Mouse (Mus musculus): ENCODE measurements at regions not wholly inside any gene's neighbourhood (a gene's known extent, or its start where the extent isn't known, plus 50 kb on each side); places are given as distances from the start of the nearest gene placed in this dataset.

DNA sequence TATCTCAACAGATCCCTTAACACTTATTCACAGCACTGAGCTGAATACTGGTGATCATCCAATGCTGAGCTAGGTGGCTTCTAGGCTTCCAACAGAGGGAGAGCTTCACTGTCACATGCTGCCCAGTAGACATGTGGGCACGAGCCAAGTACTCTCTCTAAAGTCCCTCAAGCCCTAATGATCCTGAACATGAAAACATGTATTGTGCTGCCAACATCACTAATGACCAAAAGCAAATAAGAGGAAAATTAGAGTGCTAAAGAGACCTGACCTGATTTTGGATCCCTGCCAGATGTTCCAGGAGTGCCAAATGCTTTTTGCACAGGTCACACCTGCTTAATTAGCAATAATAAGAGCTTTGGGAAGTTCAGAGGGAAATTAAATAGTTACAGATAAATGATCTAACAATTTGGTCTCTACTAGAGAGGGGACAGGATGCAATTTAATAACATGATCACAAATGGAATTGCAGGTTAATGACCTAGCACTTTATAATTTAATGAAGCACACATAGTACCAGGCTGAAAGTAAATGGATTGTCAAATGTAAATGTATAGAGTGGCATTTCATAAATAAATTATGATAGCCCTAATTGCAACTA lies 215.6 kb upstream of the Ins1 start:
- WGBS = 23% methylated on average over 1 of the region's 1 CpGs
- Histone ChIP-seq H3K27ac (no peak overlapping the region), H3K4me1 (no peaks in the 10 kb centered on the region), H3K36me3 (replicated peaks) (no peaks in the 10 kb centered on the region), H3K4me3 (replicated peaks) (no peak overlapping the region), H3K27me3 (0 out of 2 replicates have a peak, but pooled peaks cover 5% of the 10 kb centered on the region), H3K9ac (no peak overlapping the region), H3K4me2 (no peak overlapping the region), H3K9me3 (no peaks in the 10 kb centered on the region)
- peak; percentile 70; the same call in 1 of the 2 replicates for ATAC-seq (ENCODE audit: low FRiP score)

DNA sequence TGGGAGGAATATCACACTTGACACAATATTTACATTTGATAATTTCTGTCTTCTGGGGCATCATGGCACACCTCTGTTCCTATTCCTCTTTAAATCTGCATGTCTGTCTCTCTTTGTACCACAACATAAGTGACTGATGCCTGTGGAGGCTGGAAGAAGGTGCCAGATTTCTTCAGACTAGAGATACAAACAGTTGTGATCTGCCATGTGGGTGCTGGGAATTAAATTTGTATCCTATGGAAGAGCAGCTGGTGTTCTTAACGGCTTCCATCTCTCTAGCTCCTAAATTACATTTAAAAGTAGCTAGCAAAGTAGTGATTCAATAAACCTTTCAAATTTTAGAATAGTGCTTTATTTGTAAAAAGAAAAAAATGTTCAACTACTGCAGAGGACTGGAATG lies 195.3 kb upstream of the Ins1 start:
- Histone ChIP-seq H3K9ac (no peak overlapping the region), H3K36me3 (replicated peaks) (no peaks in the 10 kb centered on the region), H3K4me2 (no peak overlapping the region), H3K27me3 (no peaks in the 10 kb centered on the region), H3K4me3 (replicated peaks) (no peak overlapping the region), H3K4me1 (peaks cover 2% of the 10 kb centered on the region; the same call in 1 of the 2 replicates), H3K9me3 (no peaks in the 10 kb centered on the region), H3K27ac (no peak overlapping the region)
- WGBS = 91% methylated on average over 1 of the region's 1 CpGs
- no peak for ATAC-seq (ENCODE audit: low FRiP score)

DNA sequence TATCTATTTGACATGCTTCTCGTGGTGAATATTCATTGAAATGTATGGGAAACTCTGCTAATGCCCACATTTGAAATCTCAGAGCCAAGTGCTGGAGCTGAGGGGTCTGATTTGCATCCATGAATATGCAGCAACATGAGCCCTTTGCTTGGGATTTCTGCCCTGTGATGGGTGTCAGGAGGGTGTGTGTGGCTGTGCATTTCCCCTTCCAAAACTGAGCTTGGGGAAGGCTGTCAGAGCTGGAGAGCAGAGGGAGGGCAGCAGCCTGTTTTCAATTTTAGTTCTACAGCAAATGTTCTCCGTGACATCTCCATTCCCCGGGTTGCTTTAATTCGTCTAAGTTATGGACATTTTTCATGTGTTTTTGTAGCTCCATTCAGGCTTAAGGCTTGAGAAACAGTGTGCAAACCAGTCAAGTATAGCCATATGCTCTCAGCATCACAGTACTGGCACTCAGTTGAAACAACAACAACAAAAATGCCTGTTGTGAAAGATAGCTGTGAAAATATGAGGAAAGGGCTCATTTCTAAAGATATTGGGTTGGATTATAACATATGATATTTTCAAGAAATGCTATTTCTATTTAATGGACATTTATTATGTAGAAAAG lies 194.1 kb upstream of the Ins1 start:
- Histone ChIP-seq H3K36me3 (replicated peaks) (no peaks in the 10 kb centered on the region), H3K4me3 (replicated peaks) (no peak overlapping the region), H3K4me1 (peaks cover 2% of the 10 kb centered on the region; the same call in 1 of the 2 replicates), H3K9me3 (no peaks in the 10 kb centered on the region), H3K4me2 (no peak overlapping the region), H3K27me3 (no peaks in the 10 kb centered on the region), H3K9ac (no peak overlapping the region), H3K27ac (no peak overlapping the region)
- ATAC-seq (ENCODE audit: low FRiP score) = no peak
- 70% methylated on average over 4 of the region's 4 CpGs for WGBS

DNA sequence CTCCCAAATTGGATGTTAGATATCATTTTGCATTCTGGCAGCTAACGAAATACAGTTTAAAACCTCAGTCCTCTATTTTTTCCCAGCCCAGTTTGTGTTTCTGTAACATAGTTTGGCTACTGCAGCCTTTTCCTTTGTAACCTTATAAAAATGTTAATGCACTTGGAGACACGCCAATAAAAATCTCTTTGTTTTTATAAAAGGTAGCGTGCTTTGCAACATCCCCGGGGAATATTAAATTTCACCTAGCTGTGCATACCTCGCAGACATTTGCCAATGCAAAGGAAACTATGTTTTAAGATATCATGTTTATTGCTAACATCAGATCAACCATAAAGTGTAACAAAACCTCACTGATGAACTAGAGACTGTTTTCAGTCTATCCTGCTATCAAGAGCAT lies 192.9 kb upstream of the Ins1 start:
- no peak overlapping the region for H3K4me2 ChIP-seq
- ATAC-seq (ENCODE audit: low FRiP score) = no peak

DNA sequence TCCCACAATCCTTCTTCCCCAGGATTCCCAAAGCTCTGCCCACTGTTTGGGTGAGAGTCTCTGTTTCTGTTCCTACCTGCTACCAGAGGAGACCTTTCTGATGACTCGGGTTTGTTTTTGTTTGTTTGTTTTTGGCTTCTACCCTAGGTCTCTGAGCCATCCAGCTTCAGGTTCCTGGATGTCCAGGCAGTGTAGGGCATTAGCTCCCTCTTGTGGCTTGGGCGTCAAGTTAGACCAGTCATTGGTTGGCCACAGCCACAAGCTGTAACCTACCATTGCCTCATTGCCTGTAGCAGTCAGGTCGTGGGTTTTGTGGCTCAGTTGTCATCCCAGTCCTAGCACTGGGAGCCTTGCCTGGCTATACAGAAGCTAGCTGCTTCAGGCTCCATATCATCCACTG lies 185.1 kb upstream of the Ins1 start:
- no peaks in the 10 kb centered on the region for H3K36me3 ChIP-seq (replicated peaks)
- 30% methylated on average over 3 of the region's 3 CpGs for WGBS
- no peaks in the 10 kb centered on the region for H3K27me3 ChIP-seq
- no peak overlapping the region for H3K4me3 ChIP-seq (replicated peaks)
- H3K27ac ChIP-seq = no peak overlapping the region
- H3K9ac ChIP-seq = no peak overlapping the region
- H3K4me2 ChIP-seq = no peak overlapping the region
- no peaks in the 10 kb centered on the region for H3K4me1 ChIP-seq
- H3K9me3 ChIP-seq = no peaks in the 10 kb centered on the region
- no peak for ATAC-seq (ENCODE audit: low FRiP score)

More for the DNA sequence above, 192.9 kb upstream of the Ins1 start:
- peaks cover 2% of the 10 kb centered on the region; the same call in 1 of the 2 replicates for H3K4me1 ChIP-seq
- H3K9me3 ChIP-seq = no peaks in the 10 kb centered on the region
- no peak overlapping the region for H3K27ac ChIP-seq
- no peak overlapping the region for H3K9ac ChIP-seq
- 81% methylated on average over 5 of the region's 5 CpGs for WGBS
- H3K27me3 ChIP-seq = no peaks in the 10 kb centered on the region
- no peaks in the 10 kb centered on the region for H3K36me3 ChIP-seq (replicated peaks)
- no peak overlapping the region for H3K4me3 ChIP-seq (replicated peaks)

DNA sequence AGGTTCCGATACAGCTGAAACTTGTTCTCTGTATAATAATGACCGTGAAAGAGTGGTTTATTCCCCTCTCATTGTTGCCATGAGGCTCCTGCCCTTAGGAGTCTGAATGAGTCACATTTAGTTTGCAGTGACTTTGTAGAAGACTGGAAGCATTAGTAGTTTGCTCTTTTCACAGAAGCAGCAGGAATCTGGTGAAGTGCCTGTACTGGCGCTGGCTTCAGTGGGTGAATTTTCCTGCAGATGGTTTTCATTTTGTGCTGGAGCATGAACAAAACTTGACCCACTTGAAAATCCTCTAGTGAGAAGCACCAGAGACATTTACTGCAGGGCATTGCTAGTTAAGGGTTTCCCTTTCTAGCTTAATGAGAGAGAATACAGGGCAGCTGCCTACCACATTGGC lies 151.7 kb upstream of the Ins1 start:
- ATAC-seq (ENCODE audit: low FRiP score) = no peak
- WGBS = 71% methylated on average over 3 of the region's 3 CpGs
- Histone ChIP-seq H3K9ac (no peak overlapping the region), H3K4me1 (no peaks in the 10 kb centered on the region), H3K4me2 (no peak overlapping the region), H3K27me3 (no peaks in the 10 kb centered on the region), H3K36me3 (replicated peaks) (no peaks in the 10 kb centered on the region), H3K4me3 (replicated peaks) (no peak overlapping the region), H3K27ac (no peak overlapping the region), H3K9me3 (no peaks in the 10 kb centered on the region)
